Mouse (Mus musculus) sigmoid colon, adult 10 weeks (tissue): ENCODE results near the gene Gm8764. TPM values are rescaled to one million over a fixed set of nuclear protein-coding genes. Genes with fewer than 3 reads are reported as not detected.

ENCODE experiments used
- polyA plus RNA-seq: library from polyadenylated mRNA; stranded (reverse); fragments of 350-450 nt; fragmentation: Illumina TruSeq; extraction: RNeasy Lipid Tissue Mini Kit (QIAGEN cat#74804); gene quantifications from one replicate; pipeline ENCODE4 v1.2.3, GENCODE M21; 2014; ENCODE audit warnings: low read depth, low replicate concordance

The Gm8764 gene
- not detected for polyA plus RNA-seq

DNA sequence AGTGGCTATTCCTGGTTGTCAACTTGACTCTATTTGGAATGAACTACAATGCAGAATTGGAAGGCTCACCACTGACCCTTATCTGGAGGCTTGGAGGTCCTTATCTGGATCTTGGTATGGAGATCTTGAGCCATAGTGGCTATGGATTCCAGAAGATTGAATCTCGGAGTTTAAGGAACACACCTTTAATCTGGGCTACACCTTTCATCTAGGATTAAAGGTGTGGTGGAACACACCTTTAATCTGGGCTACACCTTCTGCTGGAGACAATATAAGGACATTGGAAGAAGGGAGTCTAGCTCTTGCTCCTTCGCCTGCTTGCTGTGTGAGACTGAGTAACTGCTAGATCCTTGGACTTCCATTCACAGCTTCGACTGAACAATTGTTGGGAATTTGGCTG, at the start of gene Gm8764:
Gm8764 (plus strand) TSS at position 301 of the 400 bp plus-strand sequence.

DNA sequence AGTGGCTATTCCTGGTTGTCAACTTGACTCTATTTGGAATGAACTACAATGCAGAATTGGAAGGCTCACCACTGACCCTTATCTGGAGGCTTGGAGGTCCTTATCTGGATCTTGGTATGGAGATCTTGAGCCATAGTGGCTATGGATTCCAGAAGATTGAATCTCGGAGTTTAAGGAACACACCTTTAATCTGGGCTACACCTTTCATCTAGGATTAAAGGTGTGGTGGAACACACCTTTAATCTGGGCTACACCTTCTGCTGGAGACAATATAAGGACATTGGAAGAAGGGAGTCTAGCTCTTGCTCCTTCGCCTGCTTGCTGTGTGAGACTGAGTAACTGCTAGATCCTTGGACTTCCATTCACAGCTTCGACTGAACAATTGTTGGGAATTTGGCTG, 17.1 kb upstream of the Gm8764 start, which contains the start of gene Gm21293:
Gm21293 (plus strand) TSS at position 301 of the 400 bp plus-strand sequence.

DNA sequence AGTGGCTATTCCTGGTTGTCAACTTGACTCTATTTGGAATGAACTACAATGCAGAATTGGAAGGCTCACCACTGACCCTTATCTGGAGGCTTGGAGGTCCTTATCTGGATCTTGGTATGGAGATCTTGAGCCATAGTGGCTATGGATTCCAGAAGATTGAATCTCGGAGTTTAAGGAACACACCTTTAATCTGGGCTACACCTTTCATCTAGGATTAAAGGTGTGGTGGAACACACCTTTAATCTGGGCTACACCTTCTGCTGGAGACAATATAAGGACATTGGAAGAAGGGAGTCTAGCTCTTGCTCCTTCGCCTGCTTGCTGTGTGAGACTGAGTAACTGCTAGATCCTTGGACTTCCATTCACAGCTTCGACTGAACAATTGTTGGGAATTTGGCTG, 8.6 kb upstream of the Gm8764 start, which contains the start of gene Gm6763:
Gm6763 (plus strand) TSS at position 301 of the 400 bp plus-strand sequence.

DNA sequence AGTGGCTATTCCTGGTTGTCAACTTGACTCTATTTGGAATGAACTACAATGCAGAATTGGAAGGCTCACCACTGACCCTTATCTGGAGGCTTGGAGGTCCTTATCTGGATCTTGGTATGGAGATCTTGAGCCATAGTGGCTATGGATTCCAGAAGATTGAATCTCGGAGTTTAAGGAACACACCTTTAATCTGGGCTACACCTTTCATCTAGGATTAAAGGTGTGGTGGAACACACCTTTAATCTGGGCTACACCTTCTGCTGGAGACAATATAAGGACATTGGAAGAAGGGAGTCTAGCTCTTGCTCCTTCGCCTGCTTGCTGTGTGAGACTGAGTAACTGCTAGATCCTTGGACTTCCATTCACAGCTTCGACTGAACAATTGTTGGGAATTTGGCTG, 8.4 kb downstream of the Gm8764 start, which contains the start of gene Gm21304:
Gm21304 (plus strand) TSS at position 301 of the 400 bp plus-strand sequence.

DNA sequence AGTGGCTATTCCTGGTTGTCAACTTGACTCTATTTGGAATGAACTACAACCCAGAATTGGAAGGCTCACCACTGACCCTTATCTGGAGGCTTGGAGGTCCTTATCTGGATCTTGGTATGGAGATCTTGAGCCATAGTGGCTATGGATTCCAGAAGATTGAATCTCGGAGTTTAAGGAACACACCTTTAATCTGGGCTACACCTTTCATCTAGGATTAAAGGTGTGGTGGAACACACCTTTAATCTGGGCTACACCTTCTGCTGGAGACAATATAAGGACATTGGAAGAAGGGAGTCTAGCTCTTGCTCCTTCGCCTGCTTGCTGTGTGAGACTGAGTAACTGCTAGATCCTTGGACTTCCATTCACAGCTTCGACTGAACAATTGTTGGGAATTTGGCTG, 16.9 kb downstream of the Gm8764 start, which contains the start of gene Gm21312:
Gm21312 (plus strand) TSS at position 301 of the 400 bp plus-strand sequence.

DNA sequence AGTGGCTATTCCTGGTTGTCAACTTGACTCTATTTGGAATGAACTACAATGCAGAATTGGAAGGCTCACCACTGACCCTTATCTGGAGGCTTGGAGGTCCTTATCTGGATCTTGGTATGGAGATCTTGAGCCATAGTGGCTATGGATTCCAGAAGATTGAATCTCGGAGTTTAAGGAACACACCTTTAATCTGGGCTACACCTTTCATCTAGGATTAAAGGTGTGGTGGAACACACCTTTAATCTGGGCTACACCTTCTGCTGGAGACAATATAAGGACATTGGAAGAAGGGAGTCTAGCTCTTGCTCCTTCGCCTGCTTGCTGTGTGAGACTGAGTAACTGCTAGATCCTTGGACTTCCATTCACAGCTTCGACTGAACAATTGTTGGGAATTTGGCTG, 25.4 kb downstream of the Gm8764 start, which contains the start of gene Gm20765:
Gm20765 (plus strand) TSS at position 301 of the 400 bp plus-strand sequence.

DNA sequence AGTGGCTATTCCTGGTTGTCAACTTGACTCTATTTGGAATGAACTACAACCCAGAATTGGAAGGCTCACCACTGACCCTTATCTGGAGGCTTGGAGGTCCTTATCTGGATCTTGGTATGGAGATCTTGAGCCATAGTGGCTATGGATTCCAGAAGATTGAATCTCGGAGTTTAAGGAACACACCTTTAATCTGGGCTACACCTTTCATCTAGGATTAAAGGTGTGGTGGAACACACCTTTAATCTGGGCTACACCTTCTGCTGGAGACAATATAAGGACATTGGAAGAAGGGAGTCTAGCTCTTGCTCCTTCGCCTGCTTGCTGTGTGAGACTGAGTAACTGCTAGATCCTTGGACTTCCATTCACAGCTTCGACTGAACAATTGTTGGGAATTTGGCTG, 33.9 kb downstream of the Gm8764 start, which contains the start of gene Gm4340:
Gm4340 (plus strand) TSS at position 301 of the 400 bp plus-strand sequence.

Other genes starting within 250 kb of the Gm8764 start
- gene Gm21293, start 17.0 kb upstream of the Gm8764 start, polyA plus RNA-seq, result not detected
- not detected for gene Gm6763, start 8.5 kb upstream of the Gm8764 start, polyA plus RNA-seq
- gene Gm21304, start 8.5 kb downstream of the Gm8764 start, polyA plus RNA-seq, result not detected
- gene Gm21312, start 17.0 kb downstream of the Gm8764 start, polyA plus RNA-seq, result not detected
- not detected for gene Gm20765, start 25.5 kb downstream of the Gm8764 start, polyA plus RNA-seq
- gene Gm4340, start 34.0 kb downstream of the Gm8764 start, polyA plus RNA-seq, result not detected